In genomic region chr6:53986273-53986985, GRCm38 (mm10) we compare ENCODE assay signal across 19 mouse cellular contexts. TPM values are rescaled to one million over a fixed set of nuclear protein-coding genes. Genes with fewer than 3 reads are reported as not detected.
DNase-seq lines count a peak whose midpoint lies in the region; ATAC-seq lines count a peak whose summit lies in the region.
"Had no signal": no experiment of that assay in that cellular context is flagged by ENCODE, and none has a peak within 500 bp of the region (broad histone marks: within the 10 kb centered on the region; RNA-seq: fewer than 3 reads in every experiment).

No protein-coding gene starts in this region.

- H3K9ac ChIP-seq in liver, embryonic 13.5 days, result no peak overlapping the region
- H3K9ac ChIP-seq: embryonic facial prominence, embryonic 15.5 days had no signal

- peak overlapping the region; percentile 80 for H3K27ac ChIP-seq in heart, embryonic 10.5 days
- H3K27ac ChIP-seq in liver, embryonic 13.5 days, result no peak overlapping the region
- H3K27ac ChIP-seq: embryonic facial prominence, embryonic 15.5 days had no signal

- peaks cover 27% of the 10 kb centered on the region for H3K4me1 ChIP-seq in heart, embryonic 10.5 days
- H3K4me1 ChIP-seq in liver, embryonic 13.5 days (replicated peaks), result peaks cover 21% of the 10 kb centered on the region
- H3K4me1 ChIP-seq: embryonic facial prominence, embryonic 15.5 days had no signal

- 23% methylated on average over 14 of the region's 14 CpGs for WGBS in heart, embryonic 10.5 days
- WGBS in liver, embryonic 13.5 days (ENCODE audit: insufficient replicate concordance), result 38% methylated on average over 14 of the region's 14 CpGs

- H3K27me3 ChIP-seq in heart, embryonic 10.5 days (ENCODE audit: insufficient read depth, poor library complexity, severe bottlenecking), result no peaks in the 10 kb centered on the region
- H3K27me3 ChIP-seq in liver, embryonic 13.5 days, result no peaks in the 10 kb centered on the region
- H3K27me3 ChIP-seq: embryonic facial prominence, embryonic 15.5 days had no signal

- H3K9me3 ChIP-seq in heart, embryonic 10.5 days, result no peaks in the 10 kb centered on the region
- H3K9me3 ChIP-seq in liver, embryonic 13.5 days (replicated peaks), result no peaks in the 10 kb centered on the region
- H3K9me3 ChIP-seq: embryonic facial prominence, embryonic 15.5 days had no signal

- peak overlapping the region; percentile 54 for H3K4me3 ChIP-seq in heart, embryonic 10.5 days
- H3K4me3 ChIP-seq in liver, embryonic 13.5 days (replicated peaks), result peak overlapping the region; percentile 14; the same call in 1 of the 2 replicates
- H3K4me3 ChIP-seq: embryonic facial prominence, embryonic 15.5 days had no signal

- ATAC-seq in liver, embryonic 13.5 days (ENCODE audit: low read depth), result peak; percentile 66; the same call in 1 of the 2 replicates
- ATAC-seq in erythroid progenitor cell, adult 5-6 weeks (replicated peaks; ENCODE audit: low FRiP score, poor library complexity, severe bottlenecking), result no peak
- ATAC-seq: lung, postnatal 0 days had no signal

- H3K36me3 ChIP-seq in heart, embryonic 10.5 days, result no peaks in the 10 kb centered on the region
- no peaks in the 10 kb centered on the region for H3K36me3 ChIP-seq in liver, embryonic 13.5 days
- H3K36me3 ChIP-seq: embryonic facial prominence, embryonic 15.5 days had no signal

- peak; percentile 85 for DNase-seq in heart, embryonic 10.5 days (ENCODE audit: low spot score)
- DNase-seq in heart, postnatal 36 days, result no peak
- peak; percentile 2 for DNase-seq in thymus, postnatal 25 days
- DNase-seq in thymus, postnatal 10 days (ENCODE audit: low spot score in 2 of 2), result no peak
- DNase-seq in liver, embryonic 13.5 days, result no peak
- DNase-seq in adrenal gland, postnatal 25 days, result no peak
- DNase-seq in ovary, postnatal 14 days (ENCODE audit: low spot score), result no peak
- DNase-seq: cerebellum, postnatal 14 days; right cerebral cortex, postnatal 25 days had no signal

- H3K4me2 ChIP-seq in liver, embryonic 13.5 days, result peak overlapping the region; percentile 39
- H3K4me2 ChIP-seq: embryonic facial prominence, embryonic 15.5 days had no signal

- intact Hi-C loops in heart, postnatal 36 days (cut with DNase I), result no loop called here

RNA-seq across cellular contexts. Expression of gene Cpvl, which starts 8.0 kb away (rescaled TPM):
- polyA plus RNA-seq in heart, embryonic 10.5 days (2016; fragmentation: Nextera tagmentation; extraction: Ambion mirVana), result not detected in 2 replicates
- not detected for total RNA-seq in heart, postnatal 36 days (2021)
- not detected in 2 replicates for polyA plus RNA-seq in liver, embryonic 13.5 days (2015; fragmentation: Nextera tagmentation; extraction: Ambion mirVana)
- not detected in 2 replicates for total RNA-seq in adrenal gland, postnatal 25 days (2021)
- not detected in 2 replicates for total RNA-seq in erythroid progenitor cell, adult 5-6 weeks (2015; ENCODE audit: low replicate concordance)
- total RNA-seq in erythroid progenitor cell, adult 5-6 weeks (2017; ENCODE audit: low replicate concordance), result not detected in 2 replicates
- total RNA-seq: adrenal gland, adult 18-20 months; heart, adult 18-20 months; left cerebral cortex, postnatal 25 days; midbrain, postnatal 0 days; neutrophil, adult 5-6 weeks had no signal
- polyA plus RNA-seq: embryonic facial prominence, embryonic 15.5 days; intestine, embryonic 14.5 days; stomach, embryonic 14.5 days had no signal

RNA-seq across cellular contexts. Expression of gene Chn2, which starts 52.9 kb away (rescaled TPM):
- 4.1 and 7.1 TPM in 2 replicates for polyA plus RNA-seq in heart, embryonic 10.5 days (2016; fragmentation: Nextera tagmentation; extraction: Ambion mirVana)
- total RNA-seq in heart, postnatal 36 days (2021), result 1 to 10 TPM; 2.6 to 3.2 TPM
- 3.3 and 3.8 TPM in 2 replicates for polyA plus RNA-seq in liver, embryonic 13.5 days (2015; fragmentation: Nextera tagmentation; extraction: Ambion mirVana)
- 4.8 and 10.4 TPM in 2 replicates for total RNA-seq in adrenal gland, postnatal 25 days (2021)
- total RNA-seq in erythroid progenitor cell, adult 5-6 weeks (2015; ENCODE audit: low replicate concordance), result 6.7 and 7.9 TPM in 2 replicates
- 3.9 and 4.8 TPM in 2 replicates for total RNA-seq in erythroid progenitor cell, adult 5-6 weeks (2017; ENCODE audit: low replicate concordance)

Comparison
In these comparisons a context has a peak if more than half of its experiments do, and no peak if none do; other contexts are left out.
1. DNase-seq: peak in heart, embryonic 10.5 days (single experiment) and thymus, postnatal 25 days (single experiment); none in heart, postnatal 36 days (0 of 2), thymus, postnatal 10 days (0 of 2), liver, embryonic 13.5 days (single experiment), adrenal gland, postnatal 25 days (single experiment) and ovary, postnatal 14 days (single experiment).